Mouse (Mus musculus) adrenal gland, adult (tissue): ENCODE results near the gene Fxyd4.

Source experiments
- DNase-seq, 2 experiments: peaks; one replicate each; pipeline ENCODE4 v3.0.0; 2022 to 2023; ENCODE audit warnings: low spot score in 1 of 2; ENCODE audit not compliant: inconsistent age in 2 of 2

Gene Fxyd4

DNA sequence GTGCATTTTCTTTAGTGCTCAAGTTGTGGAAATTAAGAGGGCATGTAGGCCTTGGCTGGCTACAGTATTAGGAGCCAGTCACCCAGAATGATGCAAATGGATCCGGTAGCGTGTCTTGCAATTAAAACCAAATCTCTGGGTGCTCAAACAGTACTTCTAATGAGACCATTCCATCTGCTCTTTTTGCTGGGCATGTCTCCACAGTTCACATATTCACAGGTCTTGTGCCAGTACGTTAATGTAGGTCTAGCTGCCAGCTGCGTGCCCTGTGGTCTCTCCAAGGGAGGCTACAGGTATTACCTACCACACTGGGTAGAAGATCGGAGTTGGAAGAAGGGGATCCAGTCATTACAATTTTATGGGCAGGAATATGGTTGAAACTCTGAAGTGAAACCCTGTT, 19.4 kb downstream of the Fxyd4 start:
- DNase-seq = no peak

DNA sequence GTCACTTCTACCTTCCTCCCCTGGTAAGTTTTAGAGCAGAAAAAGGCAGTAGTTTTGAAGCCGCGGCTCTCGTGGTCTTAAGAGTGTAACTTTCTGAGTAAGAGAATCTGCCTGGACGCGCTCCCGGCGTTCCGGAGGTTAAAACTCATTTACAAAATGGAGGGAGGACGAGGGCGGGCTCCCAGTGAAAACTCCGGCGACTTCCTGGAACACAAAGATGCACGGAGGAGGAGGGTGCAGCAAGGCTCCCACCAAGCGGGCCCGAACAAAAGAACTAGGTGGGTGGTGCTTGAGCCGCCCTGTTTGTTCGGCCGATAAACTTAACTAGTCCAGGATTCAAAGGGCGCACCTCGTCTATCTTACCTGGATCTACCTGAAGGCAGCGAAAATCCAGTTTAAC, 19.9 kb downstream of the Fxyd4 start:
- peak; percentile 72 to 88 for DNase-seq

DNA sequence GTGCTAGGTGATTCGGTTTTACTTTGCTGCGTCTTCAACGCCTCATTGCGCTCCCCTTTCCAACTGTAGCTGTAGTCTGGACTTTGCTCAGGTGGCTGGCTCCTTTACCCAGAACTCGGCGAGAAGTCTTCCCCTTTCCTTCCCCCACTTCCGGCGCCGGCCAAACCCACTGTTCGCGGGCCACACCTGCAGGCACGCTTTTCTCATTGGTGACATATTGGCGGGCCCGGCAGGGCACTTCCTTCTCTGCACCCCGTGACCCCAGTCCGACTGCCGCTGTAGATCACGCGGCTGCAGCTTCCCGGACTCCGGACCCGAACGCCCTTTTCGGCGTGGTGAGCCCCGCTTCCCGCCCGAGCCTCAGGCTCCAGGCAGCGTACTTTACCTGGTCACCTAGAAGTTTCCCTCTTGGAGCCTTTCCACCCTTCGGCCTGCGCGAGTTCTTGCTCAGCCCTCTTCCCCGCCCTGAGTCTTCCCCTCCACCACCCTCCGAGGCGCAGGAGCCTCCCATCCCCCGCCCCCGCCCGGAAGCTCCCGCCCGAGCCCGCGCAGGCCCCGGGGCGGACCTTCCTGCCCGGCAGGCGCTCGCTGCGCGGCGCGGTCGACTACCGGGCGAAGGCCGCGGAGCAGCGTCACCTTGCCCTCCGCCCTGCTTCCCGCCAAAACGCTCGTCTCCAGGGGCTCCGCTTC, 20.6 kb downstream of the Fxyd4 start:
- DNase-seq = peak; percentile 89 to 96

DNA sequence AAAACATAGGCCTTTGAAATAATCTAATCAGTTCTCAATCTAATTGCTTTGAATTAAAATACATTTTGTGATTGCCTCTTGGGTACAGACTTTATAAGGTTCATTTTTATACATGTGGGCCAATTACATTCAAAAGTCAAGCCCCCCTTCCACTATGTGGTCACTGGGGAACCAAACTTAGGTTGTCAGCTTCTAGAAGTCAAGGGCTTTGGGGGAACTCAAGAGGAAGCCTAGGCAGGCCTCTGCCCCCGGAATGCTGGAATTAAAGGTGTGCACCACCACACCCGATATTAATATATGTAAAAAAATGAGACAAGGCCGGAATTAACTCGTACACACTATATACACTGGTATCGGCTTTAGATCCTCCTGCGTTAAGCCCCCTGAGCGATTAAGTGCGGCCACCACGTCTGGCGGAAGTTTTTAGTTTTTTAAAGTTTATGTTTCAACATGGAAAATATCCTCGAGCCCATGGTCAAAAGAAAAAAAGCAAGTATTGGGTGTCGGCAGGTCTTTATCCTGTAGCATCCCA, 21.2 kb downstream of the Fxyd4 start:
- no peak for DNase-seq

DNA sequence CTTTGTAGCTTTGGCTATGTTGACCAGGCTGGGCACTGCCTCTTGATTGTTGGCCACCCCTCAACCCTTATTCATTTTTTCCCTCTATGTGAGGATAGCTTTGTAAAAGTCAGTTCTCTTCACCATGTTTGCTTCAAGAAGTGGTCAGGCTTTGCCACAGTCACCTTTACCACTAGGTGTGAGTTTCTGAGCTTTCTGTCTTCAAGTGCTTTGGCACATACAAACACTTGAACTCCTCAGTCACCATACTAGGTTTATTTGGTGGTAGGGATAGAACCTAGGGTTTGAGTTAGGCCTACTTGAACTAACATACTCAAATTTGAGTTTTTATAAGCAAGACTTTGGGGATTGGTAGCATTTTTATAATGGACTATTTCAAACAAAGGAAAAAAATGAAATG, 23.0 kb downstream of the Fxyd4 start:
- DNase-seq = no peak

DNA sequence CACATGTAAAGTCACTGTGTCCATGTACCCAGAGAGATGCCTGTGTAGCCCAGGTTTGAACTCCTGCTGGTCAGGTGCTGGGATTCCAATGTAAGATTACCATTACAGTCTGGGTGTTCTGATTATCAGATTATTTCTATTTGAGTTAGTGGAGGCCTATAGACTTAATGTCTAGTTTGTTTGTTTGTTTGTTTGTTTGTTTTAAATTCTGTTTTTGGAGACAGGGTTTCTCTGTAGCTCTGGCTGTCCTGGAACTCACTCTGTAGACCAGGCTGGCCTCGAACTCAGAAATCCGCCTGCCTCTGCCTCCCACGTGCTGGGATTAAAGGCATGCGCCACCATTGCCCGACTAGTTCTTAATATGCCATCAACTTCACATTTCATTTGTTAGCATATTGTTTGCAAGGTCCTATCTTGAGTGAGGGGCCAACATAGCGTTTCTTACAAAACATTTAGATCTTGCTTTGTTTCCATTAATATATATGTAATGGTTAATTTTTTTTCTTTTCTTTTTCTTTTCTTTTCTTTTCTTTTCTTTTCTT, 27.3 kb downstream of the Fxyd4 start:
- no peak for DNase-seq

DNA sequence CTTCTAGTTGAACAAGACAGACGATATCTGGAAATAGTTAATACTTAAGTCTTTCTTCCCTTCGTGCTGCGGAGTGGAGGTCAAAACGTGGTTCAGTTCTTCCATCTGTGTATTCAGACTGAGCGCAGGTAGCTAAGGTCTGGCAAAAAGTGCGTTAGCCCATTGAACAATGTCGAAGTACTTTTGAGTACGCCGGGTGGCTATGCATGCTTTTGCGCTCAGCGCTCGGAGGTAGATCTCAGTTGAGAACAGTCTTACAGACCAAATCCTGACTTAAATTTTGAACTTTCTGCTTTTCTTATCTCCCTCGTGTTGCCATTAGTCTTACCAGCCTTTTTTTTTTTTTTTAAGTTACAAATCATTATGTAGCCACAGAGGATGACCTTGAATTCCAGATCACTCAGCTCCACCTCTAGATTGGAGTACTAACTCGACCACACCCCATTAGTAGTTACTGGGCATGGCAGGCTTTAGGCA, 29.0 kb downstream of the Fxyd4 start:
- peak; percentile 30 to 82 for DNase-seq

DNA sequence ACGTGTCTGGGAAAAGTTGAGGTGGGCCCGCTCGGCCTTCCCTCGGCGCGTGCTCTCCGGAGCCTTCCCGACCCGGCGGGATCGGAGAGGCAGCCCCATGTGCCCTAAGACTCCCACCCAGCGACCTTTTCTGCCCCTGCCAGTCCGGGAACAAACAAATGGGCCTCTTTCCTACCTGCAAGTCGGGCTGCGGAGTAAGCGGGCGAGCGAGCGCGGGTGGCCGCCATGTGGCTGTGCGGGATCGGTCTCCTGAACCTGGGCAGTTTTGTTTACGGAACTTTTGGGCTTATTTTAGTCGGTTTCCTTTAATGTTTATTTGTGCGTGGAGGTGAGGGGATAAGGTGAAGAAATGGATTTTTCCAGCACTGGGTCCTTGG, 29.5 kb downstream of the Fxyd4 start:
- DNase-seq = no peak

DNA sequence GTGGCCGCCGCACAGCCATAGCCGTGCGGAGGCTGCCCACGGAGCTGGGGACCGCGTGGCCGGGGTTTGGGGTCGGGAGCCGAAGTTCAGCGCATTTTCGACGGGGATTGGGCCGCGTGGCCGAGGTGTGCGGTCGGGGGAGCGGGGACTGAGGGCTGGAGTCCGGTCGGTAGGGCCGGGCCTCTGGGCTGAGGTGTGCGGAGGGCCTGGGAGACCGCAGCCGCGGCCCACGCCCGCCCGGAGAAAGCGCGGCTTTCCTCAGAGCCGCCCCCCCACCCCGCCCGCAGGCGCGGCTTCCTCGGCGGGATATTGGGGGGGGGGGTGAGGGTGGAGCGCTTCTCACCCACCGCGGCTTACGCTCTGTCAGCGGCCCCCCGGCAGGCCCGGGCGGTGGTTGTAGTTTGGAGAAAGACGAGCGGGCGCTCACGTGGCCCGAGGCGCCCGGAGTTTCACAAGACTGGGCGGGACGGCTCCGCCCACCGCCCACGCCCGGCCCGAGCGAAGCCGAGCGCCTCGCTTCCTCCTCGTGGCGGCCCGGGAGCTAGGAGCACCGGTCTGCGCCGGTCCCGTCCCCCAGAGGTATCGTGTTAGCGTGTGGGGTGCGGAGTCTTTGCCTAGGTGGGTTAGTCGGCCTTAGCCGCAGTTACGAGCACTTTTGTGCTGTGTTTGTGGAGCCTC, 30.1 kb downstream of the Fxyd4 start:
- DNase-seq = peak; percentile 92 to 96

DNA sequence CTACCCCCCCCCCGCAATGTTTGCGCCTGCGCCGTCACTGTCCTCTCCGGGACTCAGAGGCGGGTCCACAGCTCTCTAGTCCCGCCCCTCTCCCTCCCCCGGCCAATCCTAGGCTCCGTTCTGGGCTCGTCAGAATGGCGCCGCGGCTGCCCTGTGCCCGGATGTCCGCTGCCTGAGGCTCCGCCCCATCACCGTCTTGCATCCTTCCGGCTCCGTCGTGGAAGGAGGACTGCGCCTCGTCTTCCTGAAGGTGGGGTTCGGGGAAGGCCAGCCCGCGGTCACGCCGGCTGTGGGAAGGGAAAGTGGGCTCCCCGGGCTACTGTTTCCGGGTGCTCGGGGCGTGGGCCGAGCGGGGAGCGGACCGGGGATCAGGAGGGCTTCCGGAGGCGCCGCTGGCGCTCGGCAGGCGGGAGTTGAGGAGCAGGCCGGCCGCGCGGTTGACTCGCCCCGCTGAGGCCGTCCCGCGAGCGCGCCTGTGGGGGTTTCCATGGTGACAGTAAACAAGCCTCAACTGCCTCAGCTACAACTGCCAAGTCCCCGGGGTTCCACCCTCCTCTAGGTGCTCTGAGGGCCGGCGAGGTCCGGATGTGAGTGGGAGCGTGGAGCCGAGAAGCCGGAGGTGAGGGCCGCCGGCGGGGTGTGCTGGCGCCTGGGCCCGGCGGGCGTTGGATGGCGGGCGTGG, 30.8 kb downstream of the Fxyd4 start:
- peak; percentile 99 for DNase-seq

DNA sequence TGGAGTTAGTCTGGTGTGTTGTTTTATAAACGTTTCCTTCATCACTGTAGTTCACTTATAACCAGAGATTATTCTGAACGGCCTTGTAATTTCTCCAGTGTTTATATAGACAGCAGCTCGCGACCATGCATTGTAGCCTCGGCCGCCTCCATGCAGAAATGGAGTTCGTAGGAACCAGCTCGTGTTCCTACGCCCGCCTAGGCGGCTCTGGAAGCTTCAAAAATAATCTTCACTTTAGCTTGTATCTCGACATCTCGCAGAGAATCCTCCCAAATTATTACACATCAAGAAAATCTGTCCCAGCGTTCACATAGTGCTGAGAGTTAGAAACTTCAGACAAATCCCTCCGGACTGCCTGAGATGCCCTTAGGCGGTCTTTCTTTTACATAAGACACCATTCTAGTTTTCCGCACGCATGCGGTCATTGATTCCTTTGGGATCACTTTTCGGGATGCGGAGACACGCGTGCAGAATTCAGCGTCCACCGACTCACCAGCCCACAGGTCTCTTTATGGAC, 31.4 kb downstream of the Fxyd4 start:
- DNase-seq = peak in 1 of 2 experiments; percentile 94

DNA sequence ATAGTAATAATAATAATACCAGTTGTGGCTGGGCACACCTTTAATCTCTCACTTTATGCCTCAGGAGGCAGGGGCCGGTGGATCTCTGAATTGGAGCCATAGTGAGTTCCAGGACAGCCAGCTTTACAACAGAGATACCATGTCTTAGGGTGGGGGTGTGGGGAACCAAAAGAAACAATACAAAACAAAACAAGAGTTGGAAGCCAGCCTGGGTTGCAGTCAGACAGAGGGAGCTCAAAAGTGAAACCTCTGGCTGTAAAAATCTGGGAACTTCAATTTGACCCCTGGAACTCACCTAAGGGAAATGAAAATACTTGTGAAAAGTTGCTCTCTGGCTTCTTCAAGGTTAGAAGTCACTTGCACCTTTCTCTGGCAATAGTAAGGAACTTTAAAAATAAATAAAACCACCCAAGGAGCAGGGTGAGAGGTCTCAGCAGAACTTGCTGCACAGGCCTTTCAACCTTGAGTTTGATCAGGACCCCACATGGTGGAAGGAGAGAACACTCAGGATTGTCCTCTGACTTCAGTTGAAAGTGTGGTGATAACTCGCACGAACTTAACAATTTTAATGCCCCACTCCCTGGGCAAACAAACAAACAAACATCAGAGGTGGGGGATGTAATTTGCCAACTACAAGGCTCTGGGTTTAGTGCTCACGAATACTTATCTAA, 32.1 kb downstream of the Fxyd4 start:
- DNase-seq = peak; percentile 37 to 69

DNA sequence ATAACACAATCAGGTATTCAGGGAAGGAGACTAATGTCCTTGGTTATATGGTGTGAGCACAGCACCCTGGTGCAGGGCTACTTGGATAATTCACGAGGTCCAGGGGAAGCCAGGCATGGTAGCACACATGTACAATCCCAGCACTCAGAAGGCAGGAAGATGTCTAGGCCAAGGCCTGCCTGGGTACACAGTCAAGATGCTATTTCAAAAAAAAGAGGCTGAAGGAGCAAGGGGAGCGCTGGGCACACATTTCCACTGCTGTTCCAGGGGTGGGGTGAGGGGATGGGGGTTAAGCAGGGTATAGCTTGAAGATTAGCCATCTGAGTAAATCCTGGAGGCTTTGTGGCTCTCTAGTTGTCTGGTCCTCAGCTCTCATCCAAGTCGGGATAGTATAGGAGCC, 33.7 kb downstream of the Fxyd4 start:
- DNase-seq = no peak

DNA sequence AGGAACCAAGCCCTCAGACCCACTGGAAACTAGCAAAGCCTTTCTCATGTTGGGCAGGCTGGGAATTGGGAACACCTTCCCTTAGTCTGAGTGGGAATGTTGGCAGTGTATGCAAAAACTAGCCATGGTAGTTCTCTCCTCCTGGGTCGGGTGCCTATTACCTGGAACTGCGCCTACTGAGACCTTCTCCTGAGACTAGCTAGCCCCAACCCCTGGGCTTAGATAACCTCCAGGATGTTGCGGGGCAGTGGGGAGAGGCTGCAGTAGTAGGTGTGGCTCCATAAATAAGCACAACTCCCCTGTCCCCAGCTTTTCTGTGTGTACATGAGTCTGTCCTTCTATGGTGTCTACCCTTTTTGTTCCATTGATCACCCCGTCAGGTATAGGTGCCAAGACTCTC, 34.9 kb downstream of the Fxyd4 start:
- no peak for DNase-seq

DNA sequence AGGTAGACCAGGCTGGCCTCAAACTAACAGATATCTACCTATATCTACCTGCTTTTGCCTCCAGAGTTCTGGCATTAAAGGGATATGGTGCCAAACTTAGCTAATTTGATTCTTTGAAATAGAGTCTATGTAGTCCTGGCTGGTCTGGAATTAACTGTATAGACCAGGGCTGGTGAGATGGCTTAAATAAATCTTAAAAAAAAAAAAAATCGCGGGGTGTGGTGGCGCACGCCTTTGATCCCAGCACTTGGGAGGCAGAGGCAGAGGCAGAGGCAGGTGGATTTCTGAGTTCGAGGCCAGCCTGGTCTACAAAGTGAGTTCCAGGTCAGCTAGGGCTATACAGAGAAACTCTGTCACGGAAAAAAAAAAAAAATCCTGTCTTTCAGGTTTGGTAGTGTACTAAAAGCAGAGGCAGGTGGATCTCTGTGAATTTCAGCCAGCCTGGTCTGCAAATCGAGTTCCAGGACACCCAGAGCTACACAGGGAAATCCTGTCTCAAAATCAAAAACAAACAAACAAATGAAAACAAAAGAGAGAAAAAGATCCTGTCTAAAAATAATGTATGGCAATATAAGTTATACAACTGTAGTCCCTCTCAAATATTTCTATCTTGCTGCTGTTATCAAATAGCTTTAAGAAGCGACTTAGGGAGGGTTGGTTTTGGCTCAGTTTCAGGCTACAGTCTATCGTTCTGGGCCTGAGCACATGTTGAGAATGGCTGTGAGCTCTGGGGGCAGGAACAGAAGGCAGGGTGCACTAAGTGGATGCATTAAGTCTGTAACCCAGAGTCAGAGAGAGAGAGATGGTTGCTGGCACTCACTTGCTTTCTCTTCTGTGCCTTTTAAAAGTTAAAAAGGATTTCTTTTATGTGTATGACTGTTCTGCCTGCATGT, 35.7 kb downstream of the Fxyd4 start:
- no peak for DNase-seq

DNA sequence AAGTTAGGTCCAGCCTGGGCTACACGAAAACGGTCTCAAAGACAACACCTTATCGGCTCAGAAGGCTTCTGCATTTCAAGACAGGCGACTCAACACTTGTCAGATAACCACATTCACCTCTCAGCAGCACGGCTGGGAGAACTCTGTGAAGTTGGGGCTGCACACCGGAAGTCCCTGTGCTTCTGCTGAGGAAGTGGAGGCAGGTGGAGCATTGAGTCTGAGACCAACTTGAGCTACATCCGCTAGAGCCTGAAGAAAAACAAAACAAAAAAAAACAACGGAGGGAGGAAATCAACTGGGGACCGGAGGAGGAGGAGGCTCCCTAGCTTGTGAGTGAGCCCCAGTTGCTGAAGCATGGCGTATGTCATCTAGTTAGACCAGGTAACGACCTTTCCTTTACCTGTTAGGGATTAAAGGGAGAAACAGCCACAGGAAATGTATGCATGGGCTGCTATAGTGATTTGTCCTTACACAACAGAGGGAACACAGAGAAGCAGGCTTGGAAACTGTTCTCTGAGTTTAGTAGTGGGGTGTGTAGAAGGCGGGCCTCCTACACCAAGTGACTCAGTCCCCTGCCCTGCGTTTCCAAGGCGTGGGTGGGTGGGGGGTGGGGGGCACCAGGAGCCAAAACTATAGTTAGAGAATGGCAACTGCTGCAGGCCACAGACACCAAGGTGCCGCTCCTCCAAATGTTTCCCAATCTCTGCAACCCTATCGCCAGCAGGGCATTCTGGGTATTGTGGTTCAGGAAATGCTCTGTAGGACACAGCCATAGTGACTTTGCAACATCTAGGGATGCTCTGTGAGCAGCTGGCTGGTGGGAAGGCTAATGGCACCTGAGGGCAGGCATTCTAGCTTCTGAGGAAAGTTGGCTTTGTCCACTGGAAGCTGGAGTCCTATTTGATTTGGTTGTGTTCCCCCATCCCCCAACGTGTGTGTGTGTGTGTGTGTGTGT, 37.1 kb downstream of the Fxyd4 start, which contains the start of gene Hnrnpf:
Hnrnpf (plus strand) TSS at position 199 of the 955 bp plus-strand sequence.
- DNase-seq = no peak

DNA sequence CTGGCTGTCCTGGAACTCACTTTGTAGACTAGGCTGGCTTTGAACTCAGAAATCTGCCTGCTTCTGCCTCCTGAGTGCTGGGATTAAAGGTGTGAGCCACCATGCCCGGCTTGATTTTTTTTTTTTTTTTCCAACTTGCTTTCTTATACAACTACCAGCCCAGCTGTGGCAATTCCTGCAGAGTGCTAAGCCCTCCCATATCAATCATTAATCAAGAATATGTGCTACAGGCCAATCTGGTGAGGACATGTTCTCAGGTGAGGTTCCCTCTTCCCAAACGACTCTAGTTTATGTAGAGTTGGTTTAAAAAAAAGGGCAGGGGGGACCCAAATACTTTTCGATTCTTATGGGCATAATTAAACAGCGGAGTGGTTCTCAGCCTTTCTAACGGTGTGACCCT, 39.7 kb downstream of the Fxyd4 start:
- DNase-seq = no peak

DNA sequence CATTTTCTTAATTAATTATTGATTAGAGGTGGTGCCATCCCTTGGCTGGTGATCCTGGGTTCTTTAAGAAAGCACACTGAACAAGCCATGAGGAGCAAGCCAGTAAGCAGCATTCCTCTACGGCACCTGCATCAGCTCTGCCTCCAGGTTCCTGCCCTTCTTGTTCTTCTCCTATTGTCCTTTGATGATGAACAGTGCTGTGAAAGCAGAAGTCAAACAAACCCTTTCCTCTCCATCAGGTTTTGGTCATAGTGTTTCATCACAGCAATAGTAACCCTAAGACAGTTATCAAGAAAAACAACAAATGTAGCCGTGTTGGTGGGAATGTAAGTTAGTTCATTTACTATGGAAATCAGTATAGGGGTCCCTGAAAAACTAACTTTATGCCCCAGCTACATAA, 44.1 kb downstream of the Fxyd4 start:
- DNase-seq = no peak

DNA sequence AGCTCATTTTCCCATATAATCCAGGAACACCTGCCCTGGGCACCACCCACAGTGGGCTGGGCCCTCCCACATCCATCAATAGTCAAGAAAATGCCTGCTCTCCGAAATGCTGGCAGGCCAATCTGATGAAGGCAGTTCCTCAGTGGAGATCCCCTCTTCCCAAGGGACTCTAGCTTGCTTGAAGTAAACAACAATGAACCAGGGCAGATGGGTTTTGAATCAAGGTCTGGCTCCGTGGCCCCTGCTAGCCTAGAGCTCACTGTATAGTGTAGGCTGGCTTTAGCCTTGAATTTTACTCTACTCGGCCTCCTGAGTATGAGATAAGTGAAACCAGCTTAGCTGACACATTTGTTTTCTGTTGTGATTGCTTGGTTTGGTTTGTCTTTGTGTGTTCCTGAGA, 45.1 kb downstream of the Fxyd4 start:
- DNase-seq = peak in 1 of 2 experiments; percentile 49
